Mouse (Mus musculus) c-Kit-positive CD71-positive TER-119-negative erythroid progenitor cells, embryonic 14.5 days (primary cell): ENCODE results near the gene Klhl13.
A peak's percentile ranks its signal among the peaks of the same experiment; 100 is the strongest.

ENCODE experiments used
- DNase-seq: peaks from one replicate; pipeline ENCODE4 v3.0.0-alpha.2; 2013; ENCODE audit warnings: low read depth

Klhl13 gene

DNA sequence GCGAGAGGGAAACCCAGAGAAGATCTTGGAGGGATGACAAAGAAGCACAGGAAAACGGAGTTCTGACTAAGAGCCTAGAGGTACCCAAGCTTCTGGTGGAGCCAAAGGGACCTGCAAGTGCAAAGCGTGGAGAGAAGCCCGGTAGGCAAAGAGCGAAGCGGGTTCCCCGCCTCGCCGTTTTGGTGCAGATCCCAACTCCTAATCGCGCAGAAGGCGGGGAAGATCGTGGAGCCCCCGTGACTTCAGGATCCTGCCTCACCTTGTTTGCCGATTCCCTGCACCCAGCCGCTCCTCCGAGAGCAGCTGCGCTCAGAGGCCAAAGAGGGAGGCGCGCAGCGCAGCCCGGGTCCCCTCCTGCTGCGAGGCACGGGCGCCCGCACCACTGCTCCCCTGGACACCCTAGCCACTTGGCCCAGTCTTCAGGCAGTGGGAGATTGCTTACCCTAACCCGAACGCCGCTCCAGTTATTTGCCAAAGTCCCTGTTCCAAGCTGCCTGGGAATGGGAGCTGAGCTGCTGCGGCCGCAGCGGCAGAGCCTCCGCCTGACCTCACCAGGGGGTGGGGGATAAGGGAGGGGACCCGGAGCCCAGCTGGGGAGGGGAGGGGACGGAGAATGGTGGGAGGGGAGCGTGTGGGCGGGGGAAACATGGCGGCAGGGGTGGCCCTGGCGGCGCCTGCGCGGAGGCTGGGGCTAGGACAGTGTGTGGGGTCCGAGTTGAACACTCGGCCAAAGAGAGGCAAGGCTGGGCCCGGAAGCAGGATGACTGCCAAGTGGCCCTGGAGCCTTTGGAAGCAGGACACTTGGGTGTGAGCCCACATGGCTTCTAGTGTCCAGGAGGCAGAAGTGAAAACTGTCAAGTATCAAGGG lies at the start of gene Klhl13:
Gene Klhl13 (minus strand): TSS at position 569 of the 868 bp plus-strand sequence.
- DNase-seq: no peak

- no peak for DNase-seq
These were observed 44.6 kb upstream of the Klhl13 start for GRCm38 (mm10) chrX:23409296-23410149.

DNA sequence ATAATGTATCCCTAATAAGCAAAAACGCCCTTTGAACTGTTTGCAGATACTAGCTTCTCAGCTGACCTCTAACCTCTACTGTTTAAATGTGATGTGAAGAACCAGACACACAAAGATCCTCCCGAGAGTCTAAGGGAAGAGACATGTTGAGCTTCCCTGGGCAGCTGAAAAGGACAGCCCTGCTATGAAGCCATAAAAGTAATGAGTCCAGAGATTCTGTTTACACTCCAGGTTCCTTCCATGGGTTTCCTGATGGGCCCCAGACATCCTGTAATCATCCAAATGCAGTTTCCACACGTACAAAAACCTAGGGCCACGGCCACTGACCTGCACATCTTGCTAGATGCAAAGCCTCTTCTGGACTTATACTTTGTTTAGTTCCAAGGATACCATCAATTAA lies 23.8 kb upstream of the Klhl13 start:
- DNase-seq: no peak

- no peak for DNase-seq
These were observed 1.4 kb downstream of the Klhl13 start for GRCm38 (mm10) chrX:23363441-23363840.

DNA sequence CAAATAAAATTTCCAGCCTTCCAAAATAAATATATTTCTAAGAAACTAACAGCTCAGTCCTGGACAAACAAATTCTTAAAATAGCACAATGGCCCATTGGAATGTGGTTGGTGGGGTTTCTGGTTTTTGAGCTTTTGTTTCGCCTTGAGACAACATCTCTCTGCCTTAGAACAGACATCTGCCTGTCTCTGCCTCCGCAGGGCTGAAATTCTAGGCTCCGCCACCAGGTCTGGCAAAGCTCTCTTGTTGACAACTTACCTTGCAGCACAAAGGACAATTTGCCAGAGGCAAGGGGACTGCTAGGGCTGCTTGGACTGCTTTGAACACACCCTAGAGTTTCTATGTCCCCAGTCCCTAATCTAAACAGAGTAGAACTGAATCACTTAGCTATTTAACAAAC lies 4.4 kb downstream of the Klhl13 start:
- no peak for DNase-seq

GRCm38 (mm10) chrX:23350083-23350482 lies 14.8 kb downstream of the Klhl13 start:
- no peak for DNase-seq

- DNase-seq: peak; percentile 1
These were observed 36.8 kb downstream of the Klhl13 start for GRCm38 (mm10) chrX:23328116-23328515.

GRCm38 (mm10) chrX:23318857-23319256 lies 46.0 kb downstream of the Klhl13 start:
- no peak for DNase-seq

GRCm38 (mm10) chrX:23295952-23296598 lies 68.8 kb downstream of the Klhl13 start:
- no peak for DNase-seq

GRCm38 (mm10) chrX:23285442-23285817 lies 79.5 kb downstream of the Klhl13 start:
- no peak for DNase-seq

GRCm38 (mm10) chrX:23284530-23285441 lies 80.1 kb downstream of the Klhl13 start:
- DNase-seq: no peak

GRCm38 (mm10) chrX:23267601-23268000 lies 97.3 kb downstream of the Klhl13 start:
- no peak for DNase-seq

DNA sequence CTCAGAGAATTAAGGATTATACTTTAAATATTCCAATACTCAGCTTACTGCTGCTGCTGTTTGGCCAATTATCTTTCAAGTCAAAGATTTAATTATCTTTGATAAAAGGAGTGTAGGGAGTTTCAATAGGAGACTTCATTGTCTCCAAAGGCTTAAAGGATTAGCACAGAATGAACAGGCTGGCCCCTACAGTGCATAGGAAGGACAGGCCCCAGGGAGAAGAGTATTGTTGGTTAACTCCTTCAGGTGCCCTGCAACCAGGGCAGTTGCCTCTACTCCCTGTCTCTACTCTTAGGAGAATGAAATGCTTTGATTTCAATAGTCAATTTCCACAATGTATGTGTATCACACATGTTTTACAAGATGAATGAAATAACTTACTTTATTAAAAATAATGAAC lies 116.1 kb downstream of the Klhl13 start:
- DNase-seq: no peak
